Mouse (Mus musculus) retina, adult 2 months (tissue): ENCODE results near the gene Lmnb2.

Source experiments
- DNase-seq: peaks from one replicate; pipeline ENCODE4 v3.0.0-alpha.2; 2012; ENCODE audit warnings: low read depth, low spot score

The Lmnb2 gene

GRCm38 (mm10) chr10:80929299-80930226 lies 11.5 kb upstream of the Lmnb2 start, which contains the start of gene Gadd45b:
Gene Gadd45b, plus strand, starts transcription at chr10:80930073.
- peak; percentile 95 for DNase-seq

- DNase-seq, result peak; percentile 65
Measured at GRCm38 (mm10) chr10:80928586-80929298, 10.7 kb upstream of the Lmnb2 start.

GRCm38 (mm10) chr10:80925472-80925871 lies 7.4 kb upstream of the Lmnb2 start:
- DNase-seq, result no peak

- no peak for DNase-seq
Measured at GRCm38 (mm10) chr10:80921923-80922322, 3.9 kb upstream of the Lmnb2 start.

GRCm38 (mm10) chr10:80917336-80917778 lies 688 bp downstream of the Lmnb2 start:
- no peak for DNase-seq

GRCm38 (mm10) chr10:80915736-80916135 lies 2.3 kb downstream of the Lmnb2 start:
- no peak for DNase-seq

- no peak for DNase-seq
Measured at GRCm38 (mm10) chr10:80915260-80915659, 2.8 kb downstream of the Lmnb2 start.

- no peak for DNase-seq
Measured at GRCm38 (mm10) chr10:80914253-80914656, 3.8 kb downstream of the Lmnb2 start.

- no peak for DNase-seq
Measured at GRCm38 (mm10) chr10:80913364-80914011, 4.6 kb downstream of the Lmnb2 start.

GRCm38 (mm10) chr10:80911891-80912290 lies 6.2 kb downstream of the Lmnb2 start:
- DNase-seq, result no peak

GRCm38 (mm10) chr10:80911354-80911753 lies 6.7 kb downstream of the Lmnb2 start:
- DNase-seq, result no peak

GRCm38 (mm10) chr10:80909375-80910162 lies 8.5 kb downstream of the Lmnb2 start:
- DNase-seq, result no peak

GRCm38 (mm10) chr10:80904709-80905108 lies 13.3 kb downstream of the Lmnb2 start:
- DNase-seq, result no peak

GRCm38 (mm10) chr10:80904004-80904693 lies 13.9 kb downstream of the Lmnb2 start:
- no peak for DNase-seq

- DNase-seq, result no peak
Measured at GRCm38 (mm10) chr10:80903282-80903681, 14.8 kb downstream of the Lmnb2 start.

- no peak for DNase-seq
Measured at GRCm38 (mm10) chr10:80902273-80902940, 15.6 kb downstream of the Lmnb2 start.

- no peak for DNase-seq
Measured at GRCm38 (mm10) chr10:80901409-80902272, 16.4 kb downstream of the Lmnb2 start.

GRCm38 (mm10) chr10:80900318-80901247 lies 17.5 kb downstream of the Lmnb2 start, which contains the start of gene Timm13:
Gene Timm13, minus strand, starts transcription at chr10:80900969.
- peak; percentile 97 for DNase-seq
